Mouse (Mus musculus) A20 (cell line): ENCODE measurements around the gene Nrxn3.

ENCODE experiments used
- DNase-seq: peaks from one replicate; pipeline ENCODE4 v3.0.0-alpha.2; 2011; ENCODE audit warnings: low read depth, low spot score

Nrxn3 gene

GRCm38 (mm10) chr12:88812173-88812572 is 89.5 kb downstream of the Nrxn3 start:
- no peak for DNase-seq

GRCm38 (mm10) chr12:88816865-88817264 is 94.2 kb downstream of the Nrxn3 start:
- DNase-seq = no peak

- DNase-seq = no peak
These were observed 96.1 kb downstream of the Nrxn3 start for GRCm38 (mm10) chr12:88818622-88819334.

- DNase-seq = no peak
These were observed 96.6 kb downstream of the Nrxn3 start for GRCm38 (mm10) chr12:88819335-88819709.

- DNase-seq = no peak
These were observed 97.5 kb downstream of the Nrxn3 start for GRCm38 (mm10) chr12:88820131-88820530.

GRCm38 (mm10) chr12:88830851-88831250 is 108.2 kb downstream of the Nrxn3 start:
- no peak for DNase-seq

- DNase-seq = no peak
These were observed 113.1 kb downstream of the Nrxn3 start for GRCm38 (mm10) chr12:88835821-88836220.

- no peak for DNase-seq
These were observed 117.0 kb downstream of the Nrxn3 start for GRCm38 (mm10) chr12:88839724-88840123.

GRCm38 (mm10) chr12:88841350-88841749 is 118.7 kb downstream of the Nrxn3 start:
- no peak for DNase-seq

GRCm38 (mm10) chr12:88850400-88851179 is 127.9 kb downstream of the Nrxn3 start:
- DNase-seq = no peak

- DNase-seq = no peak
These were observed 131.4 kb downstream of the Nrxn3 start for GRCm38 (mm10) chr12:88854039-88854438.

- DNase-seq = no peak
These were observed 135.0 kb downstream of the Nrxn3 start for GRCm38 (mm10) chr12:88857701-88858100.

- DNase-seq = no peak
These were observed 137.0 kb downstream of the Nrxn3 start for GRCm38 (mm10) chr12:88859456-88860345.

GRCm38 (mm10) chr12:88860397-88860796 is 137.7 kb downstream of the Nrxn3 start:
- no peak for DNase-seq

GRCm38 (mm10) chr12:88863069-88863468 is 140.4 kb downstream of the Nrxn3 start:
- no peak for DNase-seq

- no peak for DNase-seq
These were observed 145.6 kb downstream of the Nrxn3 start for GRCm38 (mm10) chr12:88868288-88868687.

- DNase-seq = no peak
These were observed 174.7 kb downstream of the Nrxn3 start for GRCm38 (mm10) chr12:88897331-88897730.

GRCm38 (mm10) chr12:88900014-88900727 is 177.5 kb downstream of the Nrxn3 start:
- DNase-seq = no peak

GRCm38 (mm10) chr12:88900728-88901080 is 178.0 kb downstream of the Nrxn3 start:
- no peak for DNase-seq

GRCm38 (mm10) chr12:88910761-88911160 is 188.1 kb downstream of the Nrxn3 start:
- DNase-seq = no peak

- no peak for DNase-seq
These were observed 194.1 kb downstream of the Nrxn3 start for GRCm38 (mm10) chr12:88916752-88917151.
